Comparison of ENCODE assay signal across 8 mouse cellular contexts in the genomic region with DNA sequence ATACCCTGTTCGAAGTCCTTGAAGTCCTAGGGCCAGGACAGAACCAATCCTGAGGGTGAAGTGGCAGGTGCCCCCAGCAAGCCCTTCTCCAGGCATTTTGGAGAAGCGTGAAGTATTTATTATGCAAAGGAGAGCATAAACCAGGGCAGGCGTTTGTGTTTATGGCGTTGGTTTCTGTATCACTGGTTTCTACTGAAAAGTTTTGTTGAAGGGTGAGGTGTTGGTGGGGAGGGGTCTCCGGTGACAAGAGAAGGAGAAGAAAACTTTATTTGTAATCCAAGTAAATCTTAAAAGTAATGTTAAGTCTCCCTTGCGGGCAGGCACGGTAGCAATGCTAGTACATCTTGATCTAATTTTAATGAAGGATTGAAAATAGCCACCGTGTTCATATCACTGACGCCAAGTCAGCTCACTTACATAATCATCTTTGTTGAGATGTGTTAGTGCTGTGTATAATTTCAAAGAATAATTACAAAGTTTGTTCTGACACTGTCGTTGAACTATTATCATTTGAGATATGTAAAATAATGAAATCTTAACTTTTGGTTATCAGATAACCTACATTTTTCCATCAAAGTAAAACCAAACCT.
DNase-seq lines count a peak whose midpoint lies in the region; ATAC-seq and TF ChIP-seq lines count a peak whose summit lies in the region.

No protein-coding gene starts in this region.

- H3K4me1 ChIP-seq in heart, embryonic 11.5 days (ENCODE audit: control insufficient read depth, insufficient read depth, low read length): peaks cover 12% of the 10 kb centered on the region; the same call in 1 of the 2 replicates
- H3K4me1 ChIP-seq in E14TG2a.4 (replicated peaks; ENCODE audit: low read depth, low read length): peaks cover 15% of the 10 kb centered on the region
- peaks cover 5% of the 10 kb centered on the region; the same call in 1 of the 2 replicates for H3K4me1 ChIP-seq in embryonic facial prominence, embryonic 13.5 days
- peaks cover 5% of the 10 kb centered on the region for H3K4me1 ChIP-seq in limb, embryonic 13.5 days
- H3K4me1 ChIP-seq in stomach, embryonic 15.5 days: 0 out of 2 replicates have a peak, but pooled peaks cover 7% of the 10 kb centered on the region

- no peaks in the 10 kb centered on the region for H3K36me3 ChIP-seq in heart, embryonic 11.5 days (ENCODE audit: control insufficient read depth, insufficient read depth, low read length)
- no peaks in the 10 kb centered on the region for H3K36me3 ChIP-seq in E14TG2a.4 (ENCODE audit: insufficient read depth, low read length)
- H3K36me3 ChIP-seq in embryonic facial prominence, embryonic 13.5 days: no peaks in the 10 kb centered on the region
- no peaks in the 10 kb centered on the region for H3K36me3 ChIP-seq in limb, embryonic 13.5 days
- H3K36me3 ChIP-seq in stomach, embryonic 15.5 days: no peaks in the 10 kb centered on the region

- H3K9me3 ChIP-seq in heart, embryonic 11.5 days (replicated peaks; ENCODE audit: control insufficient read depth, low read length): no peaks in the 10 kb centered on the region
- H3K9me3 ChIP-seq in E14TG2a.4 (ENCODE audit: low read length): no peaks in the 10 kb centered on the region
- H3K9me3 ChIP-seq in embryonic facial prominence, embryonic 13.5 days: no peaks in the 10 kb centered on the region
- H3K9me3 ChIP-seq in limb, embryonic 13.5 days: no peaks in the 10 kb centered on the region
- H3K9me3 ChIP-seq in stomach, embryonic 15.5 days: no peaks in the 10 kb centered on the region

- peak overlapping the region; percentile 79 for H3K4me2 ChIP-seq in heart, embryonic 11.5 days
- H3K4me2 ChIP-seq in embryonic facial prominence, embryonic 13.5 days: peak overlapping the region; percentile 75
- H3K4me2 ChIP-seq in limb, embryonic 13.5 days (replicated peaks): peak overlapping the region; percentile 76
- peak overlapping the region; percentile 60 for H3K4me2 ChIP-seq in stomach, embryonic 15.5 days

- no peaks in the 10 kb centered on the region for H3K27me3 ChIP-seq in heart, embryonic 11.5 days (ENCODE audit: control insufficient read depth, insufficient read depth, low read length)
- peaks cover 7% of the 10 kb centered on the region for H3K27me3 ChIP-seq in E14TG2a.4 (ENCODE audit: insufficient read depth, low read length)
- H3K27me3 ChIP-seq in embryonic facial prominence, embryonic 13.5 days: no peaks in the 10 kb centered on the region
- H3K27me3 ChIP-seq in limb, embryonic 13.5 days: no peaks in the 10 kb centered on the region
- no peaks in the 10 kb centered on the region for H3K27me3 ChIP-seq in stomach, embryonic 15.5 days (replicated peaks)

- ATAC-seq in heart, embryonic 11.5 days (replicated peaks; ENCODE audit: insufficient number of reproducible peaks, low FRiP score, low TSS enrichment): no peak
- ATAC-seq in embryonic facial prominence, embryonic 13.5 days (ENCODE audit: insufficient number of reproducible peaks, insufficient read depth, low FRiP score, low TSS enrichment, low read depth): no peak
- ATAC-seq in limb, embryonic 13.5 days (ENCODE audit: low FRiP score, low read depth): no peak
- no peak for ATAC-seq in stomach, embryonic 15.5 days (ENCODE audit: insufficient read depth, low FRiP score, low read depth)

- no peak for TF ChIP-seq CTCF in E14TG2a.4 (conservative IDR thresholded peaks at IDR 0.05; ENCODE audit: low read length)

- peak overlapping the region; percentile 94 for H3K9ac ChIP-seq in heart, embryonic 11.5 days (ENCODE audit: low read depth, low read length)
- H3K9ac ChIP-seq in embryonic facial prominence, embryonic 13.5 days: peak overlapping the region; percentile 83
- H3K9ac ChIP-seq in limb, embryonic 13.5 days: peak overlapping the region; percentile 80
- peak overlapping the region; percentile 41; the same call in 1 of the 2 replicates for H3K9ac ChIP-seq in stomach, embryonic 15.5 days

- no peak for DNase-seq in heart, adult 9 months (ENCODE audit: low spot score in 2 of 2)
- no peak for DNase-seq in ovary, postnatal 14 days (ENCODE audit: low spot score)
- DNase-seq in MN1 (ENCODE audit: low spot score): no peak

- H3K4me3 ChIP-seq in heart, embryonic 11.5 days (ENCODE audit: low read depth, low read length): peak overlapping the region; percentile 86
- peak overlapping the region; percentile 85 for H3K4me3 ChIP-seq in E14TG2a.4 (replicated peaks; ENCODE audit: low read length)
- peak overlapping the region; percentile 70 for H3K4me3 ChIP-seq in embryonic facial prominence, embryonic 13.5 days
- peak overlapping the region; percentile 68 for H3K4me3 ChIP-seq in limb, embryonic 13.5 days
- H3K4me3 ChIP-seq in stomach, embryonic 15.5 days (replicated peaks): peak overlapping the region; percentile 67

- peak overlapping the region; percentile 95 for H3K27ac ChIP-seq in heart, embryonic 11.5 days (ENCODE audit: low read depth, low read length)
- no peak overlapping the region for H3K27ac ChIP-seq in embryonic facial prominence, embryonic 13.5 days
- H3K27ac ChIP-seq in limb, embryonic 13.5 days: no peak overlapping the region
- peak overlapping the region; percentile 91; the same call in 1 of the 2 replicates for H3K27ac ChIP-seq in stomach, embryonic 15.5 days

- 27% methylated on average over 10 of the region's 10 CpGs for WGBS in heart, embryonic 11.5 days (ENCODE audit: insufficient replicate concordance)
- 22% methylated on average over 10 of the region's 10 CpGs for WGBS in embryonic facial prominence, embryonic 13.5 days
- WGBS in limb, embryonic 13.5 days: 26% methylated on average over 10 of the region's 10 CpGs
- 28% methylated on average over 10 of the region's 10 CpGs for WGBS in stomach, embryonic 15.5 days

Comparison
In these comparisons a context has a peak if more than half of its experiments do, and no peak if none do; other contexts are left out.
1. H3K27ac ChIP-seq: peak in heart, embryonic 11.5 days (single experiment) and stomach, embryonic 15.5 days (single experiment); none in embryonic facial prominence, embryonic 13.5 days (single experiment) and limb, embryonic 13.5 days (single experiment).
2. H3K9ac ChIP-seq: peak in every context shown above with its lines; median percentile 94 in heart, embryonic 11.5 days; 83 in embryonic facial prominence, embryonic 13.5 days; 80 in limb, embryonic 13.5 days; 41 in stomach, embryonic 15.5 days.
3. Peak in every context shown above with its lines, with median percentiles within 50 percentile points of each other: H3K4me2 ChIP-seq and H3K4me3 ChIP-seq.